Mouse (Mus musculus) CD4-positive, CD25-positive, alpha-beta regulatory T cell, adult 2 months (primary cell): ENCODE measurements around the gene Rpl7l1.
"Not testable (repeated sequence)": the region's sequence is repeated elsewhere in the genome, so short reads cannot be mapped to it uniquely, and the experiment has no call there.

ENCODE experiments used
- DNase-seq: peaks from one replicate; pipeline ENCODE4 v3.0.0-alpha.2; 2012; ENCODE audit warnings: low read depth, low spot score

Gene Rpl7l1

DNA sequence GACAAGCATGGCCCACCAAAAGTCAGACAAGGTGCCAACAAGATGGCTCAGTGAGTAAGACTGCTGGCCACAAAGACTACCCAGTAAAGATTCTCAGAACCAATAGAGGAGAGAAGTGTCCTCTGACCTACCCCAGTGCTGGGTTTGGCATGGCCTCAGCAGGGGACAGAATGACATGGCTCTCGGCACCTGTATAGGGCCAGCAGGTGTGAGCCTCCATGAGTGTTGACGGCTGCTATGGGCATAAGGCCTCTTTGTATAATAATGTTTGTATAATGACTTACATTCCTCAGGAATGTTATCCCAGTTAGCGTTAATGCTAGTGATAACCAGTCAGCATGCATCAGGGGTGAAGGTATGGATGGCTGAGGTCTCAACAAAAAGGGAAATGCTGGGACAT is 6.4 kb downstream of the Rpl7l1 start:
- DNase-seq, result no peak

DNA sequence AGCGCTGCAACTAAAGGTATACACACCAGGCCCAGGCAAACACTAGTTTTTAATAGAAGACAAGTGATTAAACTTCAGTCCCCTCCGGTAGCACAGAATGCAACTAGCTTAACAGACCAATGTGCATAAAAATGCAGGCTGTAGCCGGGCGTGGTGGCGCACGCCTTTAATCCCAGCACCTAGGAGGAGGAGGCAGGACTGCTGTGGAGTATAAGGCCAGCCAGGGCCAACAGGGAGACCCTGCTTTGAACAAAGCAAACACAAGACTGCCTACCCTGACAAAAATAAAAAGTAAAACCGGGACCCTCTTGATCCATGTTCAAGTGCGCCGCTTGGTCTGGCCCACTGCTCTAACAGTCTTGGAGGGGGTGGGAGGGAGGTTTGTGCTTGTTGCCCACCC is 7.4 kb downstream of the Rpl7l1 start:
- no peak for DNase-seq

DNA sequence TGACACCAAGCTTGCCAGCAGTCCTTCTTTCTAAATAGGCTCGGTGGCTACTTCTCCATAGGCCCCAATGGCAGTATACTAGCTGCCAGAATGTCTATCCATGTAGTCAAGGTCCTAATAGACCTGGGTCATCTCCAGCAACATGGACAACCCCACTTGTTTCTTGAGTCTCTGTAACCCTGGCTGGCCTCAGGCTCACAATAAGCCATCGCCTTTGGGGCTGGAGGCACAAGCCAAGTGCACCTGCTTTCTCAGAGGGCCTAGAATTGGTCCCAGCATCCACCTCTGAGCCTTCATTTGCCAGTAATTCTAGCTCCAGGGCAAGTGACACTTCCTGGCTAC is 8.4 kb downstream of the Rpl7l1 start:
- no peak for DNase-seq

DNA sequence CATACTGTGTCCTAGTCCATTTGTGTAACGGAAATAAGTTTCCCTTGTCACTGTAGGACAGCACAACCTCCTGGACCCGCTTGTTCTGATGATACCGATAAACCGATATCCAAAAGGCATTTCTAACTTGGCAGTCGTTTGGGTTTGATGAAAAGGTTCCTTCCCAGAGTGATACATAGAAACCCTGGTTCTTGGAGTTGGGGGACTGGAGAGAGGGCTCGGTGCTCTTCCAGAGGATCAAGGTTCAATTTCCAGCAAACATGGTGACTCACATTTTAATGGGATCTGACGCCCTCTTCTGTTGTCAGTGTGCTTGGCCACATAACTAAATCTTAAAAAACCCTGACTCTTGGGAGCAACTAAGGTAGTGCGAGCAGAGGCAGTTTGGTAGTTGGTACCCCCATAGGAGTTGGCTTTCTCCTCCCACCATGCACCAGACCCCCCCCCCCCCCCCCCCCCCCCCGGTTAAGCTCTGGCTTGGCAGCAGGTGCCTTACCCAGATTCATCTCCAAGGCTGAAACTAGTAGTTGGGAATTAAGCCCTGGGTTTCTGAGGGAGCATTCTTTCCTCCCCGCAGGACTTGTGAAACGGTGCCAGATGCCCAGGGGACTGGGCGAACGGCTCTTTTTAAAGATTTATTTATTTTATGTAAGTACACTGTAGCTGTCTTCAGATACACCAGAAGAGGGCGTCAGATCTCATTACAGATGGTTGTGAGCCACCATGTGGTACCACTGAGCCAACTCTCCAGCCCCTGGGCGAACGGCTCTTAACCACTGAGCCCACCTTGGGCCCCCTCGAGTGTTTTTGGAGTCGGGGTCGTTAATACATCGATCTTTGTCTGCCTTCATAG is 9.0 kb downstream of the Rpl7l1 start:
- peak; percentile 44 for DNase-seq

GRCm38 (mm10) chr17:46772404-46773277 is 9.8 kb downstream of the Rpl7l1 start, which contains the start of gene 2310039H08Rik:
Gene 2310039H08Rik, plus strand, starts transcription at chr17:46772635.
- DNase-seq, result peak; percentile 83

DNA sequence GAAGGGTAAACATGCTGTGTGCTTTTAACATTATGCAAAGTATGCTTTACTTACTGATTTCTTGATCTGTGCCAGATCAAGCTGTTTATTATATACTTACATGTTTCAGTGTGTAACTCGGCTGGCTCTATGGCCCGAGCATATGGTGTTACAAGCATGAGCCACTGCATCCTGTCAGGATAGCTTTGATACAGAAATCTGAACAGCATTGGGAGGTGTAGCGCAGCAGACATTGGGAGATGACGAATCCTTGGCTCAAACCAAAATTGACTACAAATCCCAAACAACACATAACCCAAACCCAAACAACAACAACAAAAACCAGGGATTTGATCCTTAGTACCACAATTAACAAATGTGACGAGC is 10.5 kb downstream of the Rpl7l1 start:
- DNase-seq, result no peak

GRCm38 (mm10) chr17:46771616-46772015 is 10.9 kb downstream of the Rpl7l1 start:
- no peak for DNase-seq

- DNase-seq, result no peak
Observed at GRCm38 (mm10) chr17:46771025-46771424, 11.4 kb downstream of the Rpl7l1 start.

GRCm38 (mm10) chr17:46770546-46770945 is 11.9 kb downstream of the Rpl7l1 start:
- no peak for DNase-seq

DNA sequence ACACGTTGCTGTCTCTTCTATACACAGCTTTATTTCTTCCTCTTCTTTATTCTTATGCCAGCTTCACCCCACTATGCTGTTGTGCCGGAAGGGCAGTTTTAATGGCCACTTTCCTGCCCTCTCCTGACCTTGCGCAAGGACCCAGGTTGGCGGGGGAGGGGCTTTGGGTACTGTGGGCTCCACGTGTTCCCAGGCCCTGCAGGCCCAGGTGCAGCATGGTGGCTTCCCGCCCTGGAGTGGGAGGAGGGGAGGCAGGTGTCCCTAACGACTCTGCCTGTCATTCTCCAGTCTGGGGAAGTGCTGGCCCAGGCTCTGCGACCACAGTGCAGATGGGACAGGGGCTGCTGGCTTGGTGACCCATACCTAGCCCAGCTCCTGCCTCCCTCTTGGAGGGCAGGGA is 14.6 kb downstream of the Rpl7l1 start:
- DNase-seq, result no peak

DNA sequence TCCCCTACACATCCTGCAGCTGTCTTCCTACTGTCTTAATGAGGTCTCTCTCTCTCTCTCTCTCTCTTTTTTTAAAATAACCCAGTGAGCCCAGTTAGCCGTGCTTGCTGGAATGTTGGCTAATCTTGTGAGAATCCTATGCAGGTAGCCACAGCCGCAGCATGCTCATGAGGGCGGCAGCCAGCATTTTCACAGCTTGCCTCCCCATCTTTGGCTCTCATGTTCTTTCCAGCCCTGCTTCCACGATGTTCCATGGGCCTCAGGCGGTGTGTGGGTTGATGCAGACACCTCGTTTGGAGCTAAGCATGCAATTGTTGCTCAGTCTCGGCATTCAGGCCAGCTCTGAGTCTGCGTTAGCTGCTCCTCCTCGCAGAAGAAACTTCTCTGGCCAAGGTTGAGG is 17.6 kb downstream of the Rpl7l1 start:
- not testable (repeated sequence) for DNase-seq

DNA sequence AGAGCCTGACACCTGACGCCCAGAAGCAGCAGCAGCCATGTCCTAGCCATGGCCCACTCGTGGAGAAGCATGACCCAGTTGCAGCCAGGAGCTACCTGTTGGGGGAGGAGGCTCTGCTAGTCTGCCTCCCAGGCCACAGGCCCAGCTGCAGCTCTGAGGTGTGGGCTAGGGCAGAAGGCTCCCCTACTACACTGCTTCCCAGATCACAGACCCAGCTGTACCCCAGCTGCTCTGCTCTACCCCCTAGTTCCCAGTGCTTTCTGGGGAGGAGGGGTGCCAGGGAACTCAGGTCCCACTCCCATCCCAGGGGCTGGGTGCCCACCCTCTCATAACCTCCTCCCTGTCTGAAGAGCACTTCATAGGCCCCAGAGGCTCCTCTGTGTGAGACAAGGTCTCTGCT is 18.9 kb downstream of the Rpl7l1 start, which contains the start of gene Ptcra:
Gene Ptcra, minus strand, starts transcription at position 169 of the 400 bp plus-strand sequence.
- DNase-seq, result no peak

DNA sequence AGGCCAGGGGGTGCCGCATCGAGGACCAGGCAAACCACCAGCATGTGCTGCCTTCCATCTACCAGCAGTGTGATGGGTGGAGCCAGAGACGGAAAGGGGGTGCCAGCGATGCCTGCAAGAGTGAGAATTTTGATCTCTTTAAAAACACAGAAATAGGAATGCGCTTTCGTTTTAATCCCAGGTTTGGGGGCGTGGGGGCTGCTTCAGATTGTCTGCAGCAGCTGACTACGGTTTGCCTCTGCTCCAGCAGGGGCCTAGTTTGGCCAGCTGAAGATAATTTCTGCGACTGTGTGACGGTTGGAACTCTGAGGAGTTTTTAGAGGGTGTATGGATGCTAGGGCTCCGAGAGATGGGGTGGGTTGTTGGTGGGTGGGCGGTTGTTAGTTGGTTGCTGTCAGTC is 23.7 kb downstream of the Rpl7l1 start:
- DNase-seq, result no peak

DNA sequence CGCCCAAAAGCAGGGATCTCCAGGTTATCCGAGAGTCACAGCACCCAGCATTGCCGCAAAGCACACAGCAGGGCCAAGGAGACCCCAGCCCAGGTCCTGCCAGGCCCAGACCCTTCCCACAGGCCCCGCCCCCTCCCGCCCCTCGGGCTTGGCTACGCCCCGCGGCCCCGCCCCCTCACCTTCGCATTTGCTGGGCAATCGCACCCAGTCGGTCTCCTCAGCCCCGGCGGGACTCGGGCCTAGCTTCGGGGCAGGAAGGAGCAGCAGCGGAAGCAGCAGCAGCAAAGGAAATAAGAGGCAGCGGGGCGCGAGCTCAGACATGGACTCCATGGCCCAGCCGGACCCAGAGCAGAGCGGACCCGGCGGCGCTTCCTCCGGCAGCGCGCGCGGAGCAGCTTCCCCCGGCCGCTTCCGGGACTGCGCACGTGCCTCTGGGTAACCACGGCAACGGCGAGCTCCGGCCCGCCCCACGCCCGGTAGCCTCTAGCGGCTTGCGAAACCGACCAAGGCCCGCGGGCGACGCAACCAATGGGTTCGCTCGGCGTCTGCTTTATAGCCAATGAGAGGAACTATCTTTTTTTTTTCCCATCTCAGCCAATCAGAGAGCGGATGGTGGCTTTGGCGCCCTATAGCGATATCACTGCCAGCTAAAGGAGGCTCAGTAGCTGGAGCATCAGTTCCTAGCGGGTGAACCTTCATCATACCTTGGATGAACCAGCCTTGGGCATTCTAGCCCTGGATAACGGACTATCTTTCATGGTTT is 30.5 kb downstream of the Rpl7l1 start, which contains the start of gene Cnpy3:
Gene Cnpy3, minus strand, starts transcription at position 421 of the 763 bp plus-strand sequence.
- DNase-seq, result peak; percentile 100

GRCm38 (mm10) chr17:46751056-46751793 is 31.2 kb downstream of the Rpl7l1 start:
- peak; percentile 12 for DNase-seq

DNA sequence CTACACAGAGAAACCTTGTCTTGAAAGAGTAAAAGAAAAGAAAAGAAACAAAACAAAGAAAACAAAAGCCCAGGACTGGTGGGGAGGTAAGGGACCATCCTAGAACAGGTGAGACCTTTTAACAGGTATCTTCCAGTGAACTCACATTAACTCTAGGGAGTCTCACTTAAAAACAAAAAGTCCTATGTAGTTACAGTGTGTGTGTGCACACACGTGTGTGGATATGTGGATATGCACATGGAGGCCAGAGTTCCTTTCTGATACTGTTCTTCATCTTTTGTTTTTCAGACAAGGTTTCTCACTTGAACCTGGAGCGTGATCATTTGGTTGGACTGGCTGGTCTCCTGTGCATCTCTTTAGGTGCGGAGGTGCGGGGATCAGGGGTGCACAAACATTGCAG is 31.9 kb downstream of the Rpl7l1 start:
- DNase-seq, result no peak

DNA sequence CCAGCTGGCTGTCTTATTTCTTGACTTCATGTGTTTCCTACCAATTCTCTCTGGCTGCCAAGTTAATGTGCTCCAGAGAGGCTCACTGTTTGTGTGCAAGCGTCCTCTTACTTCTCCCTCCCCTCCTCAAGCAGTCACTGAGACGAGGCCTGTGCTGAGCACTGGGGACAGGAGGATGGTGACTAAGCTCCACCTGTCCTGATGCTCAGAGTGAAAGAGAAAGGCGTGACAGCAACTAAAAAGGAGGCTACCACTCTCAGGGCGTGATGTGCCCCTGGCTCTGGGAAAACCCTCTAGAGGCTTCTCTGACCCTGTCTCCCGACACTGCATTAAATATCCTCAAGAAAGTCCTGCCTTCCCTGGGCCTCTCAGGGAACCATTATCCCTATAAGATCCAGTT is 33.2 kb downstream of the Rpl7l1 start:
- no peak for DNase-seq

DNA sequence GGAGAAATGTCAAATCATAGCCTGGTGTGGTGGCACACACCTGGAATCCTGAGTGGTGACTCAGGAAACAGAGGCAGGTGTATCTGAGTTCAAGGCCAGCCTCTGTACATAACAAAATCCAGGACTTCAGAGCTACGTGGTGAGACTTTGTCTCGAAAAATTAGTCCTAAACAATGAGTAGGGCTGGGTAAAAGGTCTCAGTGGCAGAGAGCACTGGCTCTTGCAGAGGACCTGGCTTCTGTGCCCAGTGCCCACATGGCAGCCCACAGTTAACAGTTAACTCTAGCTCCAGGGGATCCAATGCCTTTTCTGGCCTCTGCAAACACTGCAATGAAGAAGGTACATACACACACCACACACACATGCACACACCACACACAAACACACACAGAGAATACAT is 34.7 kb downstream of the Rpl7l1 start:
- no peak for DNase-seq

DNA sequence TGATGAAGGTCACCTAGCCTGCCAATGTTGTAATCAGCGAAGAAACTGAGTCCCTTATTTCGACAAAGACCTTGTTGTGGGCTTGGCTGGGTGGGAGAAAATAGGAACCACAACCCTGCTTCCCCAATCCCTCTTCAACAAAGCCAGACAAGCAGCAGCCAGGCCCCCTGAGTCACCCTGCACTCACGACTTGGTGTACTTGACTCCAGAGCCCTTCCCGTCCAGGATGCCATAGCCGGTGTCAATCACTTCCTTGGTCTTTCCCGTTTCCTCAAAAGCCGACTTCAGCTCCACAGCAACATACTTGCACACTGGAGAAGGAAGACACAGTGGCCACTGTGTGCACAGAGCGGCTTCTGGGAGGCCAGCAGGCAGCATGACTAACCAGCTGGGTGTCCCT is 35.2 kb downstream of the Rpl7l1 start:
- DNase-seq, result no peak

GRCm38 (mm10) chr17:46745506-46745905 is 37.0 kb downstream of the Rpl7l1 start:
- DNase-seq, result no peak

DNA sequence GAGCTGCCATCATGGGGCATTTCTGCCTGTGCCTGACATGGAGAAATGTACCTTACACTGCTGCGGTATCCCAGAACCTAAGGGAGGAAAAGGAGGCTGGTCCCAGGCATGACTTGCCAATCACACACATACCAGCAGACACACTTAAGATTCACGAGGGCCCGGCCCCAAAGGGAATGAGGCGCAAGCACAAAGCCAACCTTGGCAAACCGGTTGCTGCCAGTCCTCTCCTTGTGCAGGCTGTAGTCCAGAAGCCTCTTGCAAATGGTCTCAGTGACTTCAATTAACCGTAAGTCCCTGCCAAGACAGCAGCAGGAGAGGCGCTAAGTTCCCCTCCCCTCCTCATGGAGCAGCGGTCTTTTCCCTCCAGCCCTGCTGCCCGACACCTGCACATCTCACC is 39.5 kb downstream of the Rpl7l1 start:
- DNase-seq, result no peak
